Mouse (Mus musculus) liver, adult 2 months (tissue): ENCODE measurements at regions not wholly inside any gene's neighbourhood (a gene's known extent, or its start where the extent isn't known, plus 50 kb on each side); places are given as distances from the start of the nearest gene placed in this dataset.

Source experiments
- DNase-seq: peaks from one replicate; pipeline ENCODE4 v3.0.0-alpha.2; 2011; ENCODE audit warnings: low read depth, low spot score; ENCODE audit errors: extremely low read depth
- H3K27ac ChIP-seq: fragments of 200-500 bp; replicated peaks from 2 replicates; pipeline ENCODE4 v1.5.1; 2012; ENCODE audit warnings: low read depth, mild to moderate bottlenecking, control low read depth, inconsistent platforms, low read length; ENCODE audit not compliant: insufficient read depth
- H3K27me3 ChIP-seq: fragments of 200-500 bp; 2 replicates; pipeline ENCODE4 v1.6.1; 2012; ENCODE audit warnings: mild to moderate bottlenecking, moderate library complexity, low read length, inconsistent platforms; ENCODE audit not compliant: control insufficient read depth, insufficient read depth
- H3K36me3 ChIP-seq: fragments of 200-500 bp; 2 replicates; pipeline ENCODE4 v1.6.1; 2012; ENCODE audit warnings: low read length, inconsistent platforms; ENCODE audit not compliant: control insufficient read depth, insufficient read depth
- H3K4me1 ChIP-seq: fragments of 200-500 bp; 2 replicates; pipeline ENCODE4 v1.6.1; 2011; ENCODE audit warnings: low read length; ENCODE audit not compliant: control insufficient read depth, insufficient read depth
- H3K4me3 ChIP-seq: fragments of 200-500 bp; 2 replicates; pipeline ENCODE4 v1.5.1; 2011; ENCODE audit warnings: low read depth, mild to moderate bottlenecking, control low read depth, low read length, moderate library complexity; ENCODE audit not compliant: insufficient read depth
- H3K79me2 ChIP-seq: fragments of 200-500 bp; 2 replicates; pipeline ENCODE4 v1.6.1; 2012; ENCODE audit warnings: inconsistent platforms, mild to moderate bottlenecking, low read length, moderate library complexity; ENCODE audit not compliant: control insufficient read depth, insufficient read depth
- H3K9ac ChIP-seq: fragments of 200-500 bp; 2 replicates; pipeline ENCODE4 v1.6.1; 2012; ENCODE audit warnings: low read depth, mild to moderate bottlenecking, control low read depth, inconsistent platforms, low read length
- CTCF ChIP-seq: fragments of 200-500 bp; IDR thresholded peaks from 2 replicates; pipeline ENCODE4 v1.5.1; 2011; ENCODE audit warnings: low read depth, low read length, control low read depth
- POLR2A ChIP-seq: fragments of 200-500 bp; IDR thresholded peaks from 2 replicates; pipeline ENCODE4 v1.6.1; 2011; ENCODE audit warnings: low read length, control low read depth; ENCODE audit not compliant: insufficient read depth; ENCODE audit errors: extremely low read depth
- WGBS: fragments of 180-500 bp; shearing (Covaris S2); methylation state at CpG from one replicate; pipeline ENCODE4 v1.1.7; 2018; 5-methylcytosine and 5-hydroxymethylcytosine counted together

DNA sequence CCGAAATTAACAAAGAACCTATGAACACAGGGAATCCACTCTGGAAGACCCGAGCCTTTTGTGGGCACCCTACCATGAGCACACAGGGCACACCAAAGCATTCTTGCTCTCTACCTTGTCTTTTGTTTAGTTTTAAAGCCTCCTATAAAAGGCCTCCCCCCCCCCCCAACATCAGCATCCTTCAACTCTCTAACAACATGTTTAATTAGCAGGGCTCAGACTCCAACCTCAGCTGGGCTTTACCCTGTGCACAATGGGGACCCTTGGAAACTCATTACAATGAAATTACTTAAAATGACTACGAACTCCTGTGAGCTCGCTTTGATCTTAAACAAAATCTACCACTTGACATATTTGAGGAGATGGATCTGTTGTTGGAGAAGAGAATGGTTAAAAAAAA is 270.1 kb upstream of the Jarid2 start:
- Histone ChIP-seq H3K4me3 (no peak overlapping the region), H3K27ac (no peak overlapping the region), H3K27me3 (no peaks in the 10 kb centered on the region), H3K36me3 (no peaks in the 10 kb centered on the region), H3K4me1 (no peaks in the 10 kb centered on the region; the same call in 1 of the 2 replicates), H3K9ac (no peak overlapping the region), H3K79me2 (no peaks in the 10 kb centered on the region)
- DNase-seq: no peak
- TF ChIP-seq CTCF: no peak
- no peak for TF ChIP-seq POLR2A
- WGBS: 88% methylated on average over 4 of the region's 4 CpGs

DNA sequence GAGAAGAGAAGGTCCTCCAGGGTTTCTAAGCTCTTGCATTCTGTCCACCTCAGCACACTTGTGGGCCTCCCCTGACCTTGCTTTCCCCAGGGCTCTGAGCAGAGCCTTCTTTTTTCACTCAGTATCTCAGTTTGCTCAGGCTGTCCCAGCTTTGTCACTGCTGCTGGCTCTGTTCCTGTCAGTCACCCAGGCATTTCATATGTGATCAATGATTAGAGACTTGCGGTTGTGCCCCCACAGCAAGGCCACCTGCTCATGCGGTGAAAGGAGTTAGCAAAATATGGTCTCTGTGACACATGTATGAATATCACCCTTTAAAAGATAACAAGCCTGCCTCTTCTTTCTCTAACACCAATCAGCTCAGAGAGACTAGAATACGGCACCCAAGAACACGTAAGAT is 265.6 kb upstream of the Jarid2 start:
- H3K36me3 ChIP-seq: no peaks in the 10 kb centered on the region
- H3K27ac ChIP-seq: no peak overlapping the region
- no peak for TF ChIP-seq CTCF
- no peak for TF ChIP-seq POLR2A
- no peak overlapping the region for H3K4me3 ChIP-seq
- WGBS: 95% methylated on average over 4 of the region's 4 CpGs
- no peaks in the 10 kb centered on the region for H3K79me2 ChIP-seq
- DNase-seq: no peak
- no peaks in the 10 kb centered on the region for H3K27me3 ChIP-seq
- no peaks in the 10 kb centered on the region for H3K4me1 ChIP-seq
- no peak overlapping the region for H3K9ac ChIP-seq

DNA sequence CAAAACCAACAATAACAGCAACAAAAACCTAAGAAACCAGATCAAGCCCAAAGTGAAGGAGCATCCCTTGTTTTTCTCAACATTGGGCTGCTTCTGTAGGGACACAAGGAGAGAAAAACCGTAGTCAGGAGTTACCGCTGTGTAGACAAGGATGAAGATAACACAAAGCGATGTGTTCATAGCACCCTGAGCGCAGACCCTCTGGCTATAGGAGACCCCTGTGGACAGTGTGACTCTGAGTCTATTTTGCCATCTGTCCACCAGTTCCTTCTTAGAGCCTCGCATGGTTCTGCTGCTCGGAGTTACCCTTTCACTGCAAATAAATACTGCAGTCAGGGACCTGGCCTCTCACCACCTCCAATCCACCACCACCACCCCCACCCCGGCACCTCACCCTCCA is 263.7 kb upstream of the Jarid2 start:
- Histone ChIP-seq H3K9ac (no peak overlapping the region), H3K79me2 (no peaks in the 10 kb centered on the region), H3K4me1 (no peaks in the 10 kb centered on the region), H3K36me3 (no peaks in the 10 kb centered on the region), H3K27me3 (no peaks in the 10 kb centered on the region), H3K4me3 (no peak overlapping the region), H3K27ac (no peak overlapping the region)
- 79% methylated on average over 7 of the region's 7 CpGs for WGBS
- TF ChIP-seq POLR2A: no peak
- no peak for TF ChIP-seq CTCF
- no peak for DNase-seq

GRCm38 (mm10) chr13:44468963-44469674 is 260.2 kb upstream of the Jarid2 start:
- TF ChIP-seq CTCF (no peak), POLR2A (no peak)
- 83% methylated on average over 14 of the region's 14 CpGs for WGBS
- no peak for DNase-seq
- no peak overlapping the region for H3K27ac ChIP-seq
- no peaks in the 10 kb centered on the region for H3K79me2 ChIP-seq
- no peaks in the 10 kb centered on the region for H3K27me3 ChIP-seq
- no peaks in the 10 kb centered on the region for H3K4me1 ChIP-seq
- no peak overlapping the region for H3K4me3 ChIP-seq
- H3K36me3 ChIP-seq: no peaks in the 10 kb centered on the region
- no peak overlapping the region for H3K9ac ChIP-seq

DNA sequence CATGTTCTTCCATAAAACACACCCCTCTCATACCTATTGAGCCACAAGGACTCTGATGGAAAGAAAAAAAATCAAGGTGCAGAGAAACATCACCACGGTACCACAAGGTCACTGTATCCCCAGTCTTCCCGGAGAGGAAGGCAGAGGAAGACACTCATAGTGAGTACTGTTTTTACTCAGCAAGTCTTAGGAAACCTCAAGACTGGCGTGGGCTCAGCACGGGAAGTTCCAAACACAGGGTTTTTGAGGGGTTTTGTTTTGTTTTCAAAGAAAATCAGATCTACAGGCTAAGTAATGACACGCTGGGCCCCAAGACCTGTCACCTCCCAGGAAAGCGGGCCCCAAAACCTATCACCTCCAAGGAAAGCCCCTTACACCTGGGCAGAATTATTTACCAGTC is 259.6 kb upstream of the Jarid2 start:
- DNase-seq: no peak
- TF ChIP-seq CTCF (no peak), POLR2A (no peak)

DNA sequence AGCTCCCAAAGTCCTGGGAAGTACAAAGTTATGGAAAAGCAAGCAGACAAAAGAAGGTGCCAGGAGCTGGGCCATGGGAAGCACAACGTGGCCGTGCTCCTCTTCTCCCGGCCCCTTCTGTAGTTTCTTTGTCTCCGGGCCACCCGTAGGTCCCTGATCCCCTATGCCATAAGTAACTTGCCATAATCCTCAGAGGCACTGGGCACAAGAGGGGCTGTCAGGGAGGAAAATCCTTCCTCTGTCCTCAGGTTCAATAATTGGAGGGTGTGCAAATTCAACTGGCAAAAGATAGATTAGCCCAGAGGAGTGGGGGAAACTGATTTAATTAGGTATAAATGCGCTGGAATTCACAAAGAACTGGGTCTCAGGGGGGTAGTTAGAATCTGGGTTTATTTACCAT is 256.1 kb upstream of the Jarid2 start:
- no peak for DNase-seq
- no peaks in the 10 kb centered on the region for H3K27me3 ChIP-seq
- WGBS: 82% methylated on average over 6 of the region's 6 CpGs
- no peak overlapping the region for H3K27ac ChIP-seq
- no peaks in the 10 kb centered on the region for H3K79me2 ChIP-seq
- H3K36me3 ChIP-seq: no peaks in the 10 kb centered on the region
- H3K9ac ChIP-seq: no peak overlapping the region
- no peak overlapping the region for H3K4me3 ChIP-seq
- no peaks in the 10 kb centered on the region for H3K4me1 ChIP-seq
- TF ChIP-seq CTCF (no peak), POLR2A (no peak)

More for the DNA sequence above, 259.6 kb upstream of the Jarid2 start:
- no peaks in the 10 kb centered on the region for H3K79me2 ChIP-seq
- 93% methylated on average over 6 of the region's 6 CpGs for WGBS
- H3K9ac ChIP-seq: no peak overlapping the region
- no peak overlapping the region for H3K27ac ChIP-seq
- H3K4me1 ChIP-seq: no peaks in the 10 kb centered on the region
- H3K27me3 ChIP-seq: no peaks in the 10 kb centered on the region
- no peak overlapping the region for H3K4me3 ChIP-seq
- H3K36me3 ChIP-seq: no peaks in the 10 kb centered on the region
